Comparison of ENCODE assay signal across 9 mouse cellular contexts in genomic region chr8:121532381-121532780, GRCm38 (mm10). TPM values are rescaled to one million over a fixed set of nuclear protein-coding genes. Genes with fewer than 3 reads are reported as not detected.
DNase-seq lines count a peak whose midpoint lies in the region; ATAC-seq and TF ChIP-seq lines count a peak whose summit lies in the region.
"Had no signal": no experiment of that assay in that cellular context is flagged by ENCODE, and none has a peak within 500 bp of the region (broad histone marks: within the 10 kb centered on the region; RNA-seq: fewer than 3 reads in every experiment).

No protein-coding gene starts in this region.

- peak; percentile 59 for TF ChIP-seq CTCF in hindbrain, postnatal 0 days (IDR thresholded peaks at IDR 0.05; ENCODE audit: low read depth)

- no peaks in the 10 kb centered on the region for H3K9me3 ChIP-seq in hindbrain, postnatal 0 days (ENCODE audit: low read length)
- no peaks in the 10 kb centered on the region for H3K9me3 ChIP-seq in hindbrain, embryonic 13.5 days

- ATAC-seq in hindbrain, postnatal 0 days, result no peak
- ATAC-seq in hindbrain, embryonic 13.5 days (ENCODE audit: low FRiP score), result no peak
- ATAC-seq in megakaryocyte-erythroid progenitor cell, adult 5-6 weeks (replicated peaks; ENCODE audit: low FRiP score, low TSS enrichment, poor library complexity, severe bottlenecking), result no peak

- DNase-seq in hindbrain, postnatal 0 days (ENCODE audit: low spot score), result peak; percentile 26
- DNase-seq in A20 (ENCODE audit: low read depth, low spot score), result peak; percentile 42
- DNase-seq in NIH3T3 (ENCODE audit: low read depth), result peak; percentile 67
- DNase-seq in kidney, postnatal 36 days, result peak; percentile 21 to 61
- DNase-seq in thymus, postnatal 36 days, result peak; percentile 28 to 37
- DNase-seq in gastrocnemius, postnatal 4 days (ENCODE audit: low spot score in 2 of 2), result no peak

- H3K27ac ChIP-seq in hindbrain, postnatal 0 days, result no peak overlapping the region
- no peak overlapping the region for H3K27ac ChIP-seq in hindbrain, embryonic 13.5 days

- H3K36me3 ChIP-seq in hindbrain, postnatal 0 days (ENCODE audit: insufficient read depth, low read length), result no peaks in the 10 kb centered on the region
- no peaks in the 10 kb centered on the region for H3K36me3 ChIP-seq in hindbrain, embryonic 13.5 days

- H3K27me3 ChIP-seq in hindbrain, postnatal 0 days (ENCODE audit: insufficient read depth, low read length), result 0 out of 2 replicates have a peak, but pooled peaks cover 3% of the 10 kb centered on the region
- H3K27me3 ChIP-seq in hindbrain, embryonic 13.5 days, result peaks cover 8% of the 10 kb centered on the region; the same call in 1 of the 2 replicates

- 52% methylated on average over 5 of the region's 5 CpGs for WGBS in hindbrain, postnatal 0 days
- 61% methylated on average over 5 of the region's 5 CpGs for WGBS in hindbrain, embryonic 13.5 days

- no peak overlapping the region for H3K4me2 ChIP-seq in hindbrain, postnatal 0 days (ENCODE audit: low read depth, low read length)
- no peak overlapping the region for H3K4me2 ChIP-seq in hindbrain, embryonic 13.5 days

- H3K4me3 ChIP-seq in hindbrain, postnatal 0 days (ENCODE audit: low read length), result no peak overlapping the region
- H3K4me3 ChIP-seq in hindbrain, embryonic 13.5 days, result no peak overlapping the region

- H3K4me1 ChIP-seq in hindbrain, postnatal 0 days (ENCODE audit: insufficient read depth, low read length), result no peaks in the 10 kb centered on the region
- no peaks in the 10 kb centered on the region for H3K4me1 ChIP-seq in hindbrain, embryonic 13.5 days (replicated peaks)

- no peak overlapping the region for H3K9ac ChIP-seq in hindbrain, postnatal 0 days (replicated peaks; ENCODE audit: low read length)
- H3K9ac ChIP-seq in hindbrain, embryonic 13.5 days, result no peak overlapping the region

RNA-seq across cellular contexts. Expression of gene 1700018B08Rik, which starts 11.7 kb away (rescaled TPM):
- 1.1 TPM in 1 of 2 replicates, not detected in the other for total RNA-seq in hindbrain, postnatal 0 days (2014; rRNA removed)
- polyA plus RNA-seq in hindbrain, postnatal 0 days (2015; fragmentation: Nextera tagmentation; extraction: Ambion mirVana), result not detected in 2 replicates
- not detected in 2 replicates for polyA plus RNA-seq in hindbrain, embryonic 13.5 days (2015; fragmentation: Nextera tagmentation; extraction: Ambion mirVana)
- not detected for total RNA-seq in gastrocnemius, postnatal 4 days (2021)
- not detected in 2 replicates for total RNA-seq in megakaryocyte-erythroid progenitor cell, adult 5-6 weeks (2014; fragmentation: Nextera tagmentation)
- not detected in 2 replicates for total RNA-seq in megakaryocyte-erythroid progenitor cell, adult 5-6 weeks (2017)
- polyA plus RNA-seq: large intestine, adult 2 months had no signal

RNA-seq across cellular contexts. Expression of gene Fbxo31, which starts 46.2 kb away (rescaled TPM):
- 70.4 and 77.4 TPM in 2 replicates for total RNA-seq in hindbrain, postnatal 0 days (2014; rRNA removed)
- 33.2 and 34.9 TPM in 2 replicates for polyA plus RNA-seq in hindbrain, postnatal 0 days (2015; fragmentation: Nextera tagmentation; extraction: Ambion mirVana)
- 24.4 and 26.8 TPM in 2 replicates for polyA plus RNA-seq in hindbrain, embryonic 13.5 days (2015; fragmentation: Nextera tagmentation; extraction: Ambion mirVana)
- total RNA-seq in gastrocnemius, postnatal 4 days (2021), result 10 to 100 TPM; 52.8 to 68.4 TPM
- total RNA-seq in megakaryocyte-erythroid progenitor cell, adult 5-6 weeks (2014; fragmentation: Nextera tagmentation), result 16.1 and 28.2 TPM in 2 replicates
- 7.8 and 9.5 TPM in 2 replicates for total RNA-seq in megakaryocyte-erythroid progenitor cell, adult 5-6 weeks (2017)

RNA-seq across cellular contexts. Expression of gene Map1lc3b, which starts 57.8 kb away (rescaled TPM):
- 274 and 288 TPM in 2 replicates for total RNA-seq in hindbrain, postnatal 0 days (2014; rRNA removed)
- polyA plus RNA-seq in hindbrain, postnatal 0 days (2015; fragmentation: Nextera tagmentation; extraction: Ambion mirVana), result 346 and 360 TPM in 2 replicates
- 372 and 374 TPM in 2 replicates for polyA plus RNA-seq in hindbrain, embryonic 13.5 days (2015; fragmentation: Nextera tagmentation; extraction: Ambion mirVana)
- 100 to 1,000 TPM; 104 to 105 TPM for total RNA-seq in gastrocnemius, postnatal 4 days (2021)
- 59.8 and 72.6 TPM in 2 replicates for total RNA-seq in megakaryocyte-erythroid progenitor cell, adult 5-6 weeks (2014; fragmentation: Nextera tagmentation)
- total RNA-seq in megakaryocyte-erythroid progenitor cell, adult 5-6 weeks (2017), result 49.2 and 80.3 TPM in 2 replicates

Comparison
In these comparisons a context has a peak if more than half of its experiments do, and no peak if none do; other contexts are left out.
1. DNase-seq: peak in hindbrain, postnatal 0 days (single experiment), A20 (single experiment), NIH3T3 (single experiment), kidney, postnatal 36 days (2 of 2) and thymus, postnatal 36 days (2 of 2); none in gastrocnemius, postnatal 4 days (0 of 2).